Mouse (Mus musculus) ES-E14 (cell line): ENCODE measurements at regions not wholly inside any gene's neighbourhood (a gene's known extent, or its start where the extent isn't known, plus 50 kb on each side); places are given as distances from the start of the nearest gene placed in this dataset.

ENCODE experiments used
- HCFC1 ChIP-seq: IDR thresholded peaks from 2 replicates; pipeline ENCODE4 v1.6.1; 2012; ENCODE audit warnings: low read length, inconsistent platforms, borderline replicate concordance; ENCODE audit not compliant: insufficient read depth
- ZC3H11A ChIP-seq: IDR thresholded peaks from 2 replicates; pipeline ENCODE4 v1.6.1; 2012; ENCODE audit warnings: low read depth, mild to moderate bottlenecking, inconsistent platforms, low read length, borderline replicate concordance

DNA sequence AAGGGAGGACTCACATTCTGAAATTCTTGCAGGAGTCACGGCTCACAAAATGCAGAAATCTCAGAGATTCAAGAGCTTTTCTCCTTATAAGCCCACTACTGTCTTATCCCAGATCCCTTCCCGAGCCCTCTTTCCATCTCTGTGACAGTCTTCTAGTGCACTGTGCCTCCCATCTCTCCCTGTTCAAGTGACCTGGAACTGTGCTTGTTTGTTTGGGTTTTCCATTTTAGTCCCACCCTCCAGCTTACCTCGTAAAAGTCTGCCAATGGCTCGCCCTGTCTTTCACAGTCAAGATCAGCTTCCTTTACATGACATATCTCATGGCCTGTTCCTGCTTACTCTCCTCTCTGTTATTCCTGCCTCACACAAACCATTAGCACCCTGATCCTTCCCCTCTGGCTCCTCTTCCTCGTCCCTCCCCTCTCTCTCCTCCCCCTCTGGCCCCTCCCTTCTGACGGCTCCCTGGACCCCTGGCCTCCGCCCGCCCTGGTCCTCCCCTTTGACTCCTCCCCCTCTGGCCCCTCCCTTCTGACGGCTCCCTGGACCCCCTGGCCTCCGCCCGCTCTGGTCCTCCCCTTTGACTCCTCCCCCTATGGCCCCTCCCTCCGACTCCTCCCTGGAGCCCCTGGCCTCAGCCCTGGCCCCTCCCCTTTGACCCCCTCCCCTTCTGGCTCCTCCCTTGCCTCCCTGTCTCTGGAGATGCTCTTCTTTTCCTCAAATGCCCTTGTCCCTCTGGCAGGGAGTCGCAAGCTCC is 55.5 kb upstream of the Btbd11 start:
- TF ChIP-seq HCFC1 (no peak), ZC3H11A (no peak)
